Mouse (Mus musculus) midbrain, postnatal 0 days (tissue): ENCODE results near the gene Prpf19. TPM values are rescaled to one million over a fixed set of nuclear protein-coding genes. Genes with fewer than 3 reads are reported as not detected.

Experiments
- ATAC-seq: fragments of 200-750 bp; cut with Nextera tagmentation; 2 replicates; pipeline ENCODE4 v1.8.0; 2017; ENCODE audit warnings: moderate number of reproducible peaks, mild to moderate bottlenecking, moderate TSS enrichment, moderate library complexity; ENCODE audit not compliant: low FRiP score
- DNase-seq: peaks from one replicate; pipeline ENCODE4 v3.0.0-alpha.2; 2015; ENCODE audit warnings: low spot score
- H3K27ac ChIP-seq: fragments of 300-500 bp; sonication (generic); 2 replicates; pipeline ENCODE4 v1.5.1; 2014; ENCODE audit warnings: low read depth, mild to moderate bottlenecking, low read length, mixed read lengths
- H3K27me3 ChIP-seq: fragments of 300-500 bp; sonication (generic); 2 replicates; pipeline ENCODE4 v1.6.1; 2014; ENCODE audit warnings: low read length, control low read depth, mixed read lengths; ENCODE audit not compliant: insufficient read depth
- H3K36me3 ChIP-seq: fragments of 300-500 bp; sonication (generic); 2 replicates; pipeline ENCODE4 v1.6.1; 2014; ENCODE audit warnings: low read length, control low read depth, mixed read lengths; ENCODE audit not compliant: insufficient read depth
- H3K4me1 ChIP-seq: fragments of 300-500 bp; sonication (generic); 2 replicates; pipeline ENCODE4 v1.6.1; 2014; ENCODE audit warnings: mild to moderate bottlenecking, control low read depth, antibody characterized with exemption, low read length, mixed read lengths; ENCODE audit not compliant: insufficient read depth
- H3K4me2 ChIP-seq: fragments of 300-500 bp; sonication (generic); 2 replicates; pipeline ENCODE4 v1.6.1; 2014; ENCODE audit warnings: low read depth, mild to moderate bottlenecking, low read length, mixed read lengths; ENCODE audit not compliant: poor library complexity, severe bottlenecking
- H3K4me3 ChIP-seq: fragments of 300-500 bp; sonication (generic); 2 replicates; pipeline ENCODE4 v1.5.1; 2014; ENCODE audit warnings: low read depth, mild to moderate bottlenecking, low read length, moderate library complexity
- H3K9ac ChIP-seq: fragments of 300-500 bp; sonication (generic); replicated peaks from 2 replicates; pipeline ENCODE4 v1.6.1; 2014; ENCODE audit warnings: mild to moderate bottlenecking, low read length, moderate library complexity, mixed read lengths; ENCODE audit not compliant: poor library complexity, severe bottlenecking
- H3K9me3 ChIP-seq: fragments of 300-500 bp; sonication (generic); 2 replicates; pipeline ENCODE4 v1.6.1; 2016; ENCODE audit warnings: low read length, control low read depth
- CTCF ChIP-seq: IDR thresholded peaks from 2 replicates; pipeline ENCODE4 v1.5.1; 2016; ENCODE audit warnings: antibody characterized with exemption, mild to moderate bottlenecking
- WGBS: fragments of 180-500 bp; shearing (Covaris S2); extraction: QIAGEN DNeasy Blood & Tissue Kit; methylation state at CpG from one replicate; pipeline ENCODE4 v1.1.7; 2014; 5-methylcytosine and 5-hydroxymethylcytosine counted together
- polyA plus RNA-seq: library from polyadenylated mRNA; unstranded; fragments of >200 nt; fragmentation: Nextera tagmentation; extraction: Ambion mirVana; gene quantifications from 2 replicates; pipeline ENCODE4 v1.2.1, GENCODE M21; 2015
- total RNA-seq: library from RNA; depleted of rRNA; stranded (reverse); fragments of >200 nt; gene quantifications from 2 replicates; pipeline ENCODE4 v1.2.3, GENCODE M21; 2014

Prpf19 gene
- total and polyA plus RNA-seq, 2 experiments from 2014 or later = 38.1 to 298 TPM

- H3K9me3 ChIP-seq = no peaks in the 10 kb centered on the region
These were observed 26.0 kb downstream of the Prpf19 start for GRCm38 (mm10) chr19:10921058-10921457.

GRCm38 (mm10) chr19:10924220-10924619, 29.2 kb downstream of the Prpf19 start:
- ATAC-seq (no peak), DNase-seq (no peak)
- no peaks in the 10 kb centered on the region for H3K36me3 ChIP-seq
- WGBS = 77% methylated on average over 4 of the region's 4 CpGs
- TF ChIP-seq CTCF = no peak
- no peak overlapping the region for H3K9ac ChIP-seq
- H3K4me2 ChIP-seq = no peak overlapping the region
- no peak overlapping the region for H3K4me3 ChIP-seq
- no peaks in the 10 kb centered on the region for H3K9me3 ChIP-seq
- no peaks in the 10 kb centered on the region for H3K27me3 ChIP-seq
- H3K27ac ChIP-seq = no peak overlapping the region
- H3K4me1 ChIP-seq = no peaks in the 10 kb centered on the region

More at GRCm38 (mm10) chr19:10921058-10921457, 26.0 kb downstream of the Prpf19 start:
- H3K4me2 ChIP-seq = no peak overlapping the region
- H3K27me3 ChIP-seq = no peaks in the 10 kb centered on the region
- 82% methylated on average over 3 of the region's 3 CpGs for WGBS
- no peak overlapping the region for H3K9ac ChIP-seq
- DNase-seq (no peak), ATAC-seq (no peak)
- no peak overlapping the region for H3K27ac ChIP-seq
- H3K4me1 ChIP-seq = peaks cover 6% of the 10 kb centered on the region; the same call in 1 of the 2 replicates
- TF ChIP-seq CTCF = no peak
- H3K36me3 ChIP-seq = no peaks in the 10 kb centered on the region
- no peak overlapping the region for H3K4me3 ChIP-seq

- TF ChIP-seq CTCF = no peak
- H3K27ac ChIP-seq = peak overlapping the region; percentile 21
- H3K27me3 ChIP-seq = no peaks in the 10 kb centered on the region
These were observed 31.1 kb downstream of the Prpf19 start for GRCm38 (mm10) chr19:10926123-10926621.

GRCm38 (mm10) chr19:10926666-10927065, 31.6 kb downstream of the Prpf19 start:
- Histone ChIP-seq H3K4me3 (no peak overlapping the region), H3K36me3 (no peaks in the 10 kb centered on the region), H3K4me2 (no peak overlapping the region), H3K27ac (peak overlapping the region; percentile 21), H3K9ac (no peak overlapping the region; the same call in 1 of the 2 replicates), H3K4me1 (no peaks in the 10 kb centered on the region), H3K27me3 (no peaks in the 10 kb centered on the region), H3K9me3 (no peaks in the 10 kb centered on the region)
- ATAC-seq (no peak), DNase-seq (no peak)
- TF ChIP-seq CTCF = no peak
- 31% methylated on average over 4 of the region's 4 CpGs for WGBS

More at GRCm38 (mm10) chr19:10926123-10926621, 31.1 kb downstream of the Prpf19 start:
- no peaks in the 10 kb centered on the region for H3K36me3 ChIP-seq
- ATAC-seq = peak; percentile 38; the same call in 1 of the 2 replicates
- H3K9ac ChIP-seq = no peak overlapping the region
- 7% methylated on average over 6 of the region's 6 CpGs for WGBS
- peak; percentile 42 for DNase-seq
- H3K9me3 ChIP-seq = no peaks in the 10 kb centered on the region
- no peak overlapping the region for H3K4me3 ChIP-seq
- H3K4me1 ChIP-seq = no peaks in the 10 kb centered on the region
- no peak overlapping the region for H3K4me2 ChIP-seq

GRCm38 (mm10) chr19:10930641-10931040, 35.6 kb downstream of the Prpf19 start:
- Histone ChIP-seq H3K27me3 (no peaks in the 10 kb centered on the region), H3K36me3 (no peaks in the 10 kb centered on the region), H3K9ac (no peak overlapping the region), H3K9me3 (no peaks in the 10 kb centered on the region), H3K4me1 (no peaks in the 10 kb centered on the region), H3K27ac (no peak overlapping the region), H3K4me3 (no peak overlapping the region), H3K4me2 (no peak overlapping the region)
- ATAC-seq = no peak
- TF ChIP-seq CTCF = no peak
- no peak for DNase-seq
- 83% methylated on average over 2 of the region's 2 CpGs for WGBS

GRCm38 (mm10) chr19:10935029-10935428, 40.0 kb downstream of the Prpf19 start:
- no peak overlapping the region for H3K27ac ChIP-seq
- H3K4me3 ChIP-seq = no peak overlapping the region
- ATAC-seq (no peak), DNase-seq (no peak)
- no peaks in the 10 kb centered on the region for H3K36me3 ChIP-seq
- H3K27me3 ChIP-seq = no peaks in the 10 kb centered on the region
- H3K9ac ChIP-seq = no peak overlapping the region
- H3K4me2 ChIP-seq = no peak overlapping the region
- WGBS = 19% methylated on average over 5 of the region's 5 CpGs
- H3K4me1 ChIP-seq = no peaks in the 10 kb centered on the region
- no peaks in the 10 kb centered on the region for H3K9me3 ChIP-seq
- no peak for TF ChIP-seq CTCF
